Mouse (Mus musculus): Measurements from ENCODE around the gene Pgm2.
A peak's percentile ranks its signal among the peaks of the same experiment; 100 is the strongest.

GRCm38 (mm10) chr5:64109217-64109616 is 16.5 kb downstream of the Pgm2 start:
- TF ChIP-seq POLR2A (IDR thresholded peaks at IDR 0.05; ENCODE audit: borderline replicate concordance, extremely low read depth, insufficient read depth, insufficient read length, poor library complexity, severe bottlenecking) (no peak), CTCF (IDR thresholded peaks at IDR 0.05; ENCODE audit: borderline replicate concordance, extremely low read depth, insufficient read depth, insufficient read length) (peak; percentile 22; the same call in 1 of the 2 replicates)
